Mouse (Mus musculus) embryonic facial prominence, embryonic 12.5 days (tissue): Measurements from ENCODE around the gene Kcnj6. TPM values are rescaled to one million over a fixed set of nuclear protein-coding genes. Genes with fewer than 3 reads are reported as not detected.

Source experiments
- ATAC-seq: fragments of 200-750 bp; cut with Nextera tagmentation; 2 replicates; pipeline ENCODE4 v1.8.0; 2017; ENCODE audit not compliant: insufficient number of reproducible peaks, insufficient read depth, low FRiP score, low TSS enrichment
- H3K27ac ChIP-seq: fragments of 300-500 bp; sonication (generic); 2 replicates; pipeline ENCODE4 v1.5.1; 2016; ENCODE audit warnings: mild to moderate bottlenecking
- H3K27me3 ChIP-seq: fragments of 300-500 bp; sonication (generic); 2 replicates; pipeline ENCODE4 v1.6.1; 2016; ENCODE audit warnings: mild to moderate bottlenecking, moderate library complexity
- H3K36me3 ChIP-seq: fragments of 300-500 bp; sonication (generic); 2 replicates; pipeline ENCODE4 v1.6.1; 2016; ENCODE audit warnings: mild to moderate bottlenecking
- H3K4me1 ChIP-seq: fragments of 300-500 bp; sonication (generic); 2 replicates; pipeline ENCODE4 v1.6.1; 2016
- H3K4me2 ChIP-seq: fragments of 300-500 bp; sonication (generic); replicated peaks from 2 replicates; pipeline ENCODE4 v1.6.1; 2016; ENCODE audit warnings: mild to moderate bottlenecking, moderate library complexity
- H3K4me3 ChIP-seq: fragments of 300-500 bp; sonication (generic); 2 replicates; pipeline ENCODE4 v1.5.1; 2016; ENCODE audit warnings: mild to moderate bottlenecking
- H3K9ac ChIP-seq: fragments of 300-500 bp; sonication (generic); 2 replicates; pipeline ENCODE4 v1.6.1; 2016; ENCODE audit warnings: mild to moderate bottlenecking, moderate library complexity
- H3K9me3 ChIP-seq: fragments of 300-500 bp; sonication (generic); 2 replicates; pipeline ENCODE4 v1.6.1; 2016; ENCODE audit warnings: mild to moderate bottlenecking, moderate library complexity
- WGBS: fragments of 180-500 bp; shearing (Covaris S2); methylation state at CpG from one replicate; pipeline ENCODE4 v1.1.7; 2016; 5-methylcytosine and 5-hydroxymethylcytosine counted together
- polyA plus RNA-seq: library from polyadenylated mRNA; unstranded; fragments of >200 nt; fragmentation: Nextera tagmentation; extraction: Ambion mirVana; gene quantifications from 2 replicates; pipeline ENCODE4 v1.2.1, GENCODE M21; 2016

The Kcnj6 gene
- polyA plus RNA-seq, 1 experiment from 2014 or later: 0.10 TPM

DNA sequence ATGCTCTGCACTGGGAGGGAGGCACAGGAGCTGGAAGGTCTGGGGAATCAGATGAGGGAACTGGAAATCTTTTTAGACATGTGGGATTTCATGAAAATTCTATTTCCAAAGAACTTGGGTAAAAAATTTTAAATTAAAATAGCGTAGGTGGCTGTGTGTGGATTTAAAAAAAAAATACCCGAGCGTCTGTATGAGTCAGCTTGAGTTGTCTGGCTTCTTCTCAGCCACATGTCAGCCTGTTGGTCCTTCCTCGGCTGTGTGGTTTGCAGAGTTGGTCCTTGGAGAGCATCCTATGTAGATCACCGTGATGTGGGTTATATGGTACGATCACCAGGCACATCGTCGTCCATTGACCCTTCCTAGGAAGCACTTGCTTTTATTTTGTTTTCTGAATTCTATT is 114.3 kb downstream of the Kcnj6 start:
- 80% methylated on average over 8 of the region's 8 CpGs for WGBS
- ATAC-seq: no peak

DNA sequence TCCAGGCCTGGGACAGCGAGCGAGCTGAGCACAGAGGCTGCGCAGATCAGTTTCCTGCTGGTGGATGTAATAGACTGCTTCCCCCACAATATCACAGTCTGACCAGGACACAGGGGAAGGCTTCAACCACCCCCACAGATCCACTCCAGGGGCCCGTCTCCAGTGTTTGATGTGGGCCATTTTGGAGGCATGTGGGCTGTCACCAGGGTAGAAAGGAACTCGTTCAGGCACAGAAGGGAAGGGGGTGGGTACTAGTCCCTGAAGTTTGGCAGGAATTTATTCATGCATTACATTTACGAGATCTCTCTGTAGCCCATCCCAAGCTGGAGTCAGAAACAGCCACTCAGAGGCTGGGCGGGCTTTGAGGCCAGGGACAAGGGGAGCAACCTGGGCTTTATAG is 115.4 kb downstream of the Kcnj6 start:
- no peak overlapping the region for H3K4me2 ChIP-seq
- H3K9me3 ChIP-seq: no peaks in the 10 kb centered on the region
- WGBS: 65% methylated on average over 7 of the region's 7 CpGs
- H3K4me1 ChIP-seq: peaks cover 5% of the 10 kb centered on the region
- H3K27me3 ChIP-seq: no peaks in the 10 kb centered on the region
- H3K27ac ChIP-seq: no peak overlapping the region
- no peak overlapping the region for H3K9ac ChIP-seq
- H3K36me3 ChIP-seq: no peaks in the 10 kb centered on the region
- H3K4me3 ChIP-seq: no peak overlapping the region
- no peak for ATAC-seq

More for the DNA sequence above, 114.3 kb downstream of the Kcnj6 start:
- H3K4me1 ChIP-seq: peaks cover 5% of the 10 kb centered on the region
- no peaks in the 10 kb centered on the region for H3K36me3 ChIP-seq
- no peaks in the 10 kb centered on the region for H3K27me3 ChIP-seq
- H3K9ac ChIP-seq: no peak overlapping the region
- H3K4me3 ChIP-seq: no peak overlapping the region
- H3K27ac ChIP-seq: no peak overlapping the region
- no peaks in the 10 kb centered on the region for H3K9me3 ChIP-seq
- H3K4me2 ChIP-seq: no peak overlapping the region

DNA sequence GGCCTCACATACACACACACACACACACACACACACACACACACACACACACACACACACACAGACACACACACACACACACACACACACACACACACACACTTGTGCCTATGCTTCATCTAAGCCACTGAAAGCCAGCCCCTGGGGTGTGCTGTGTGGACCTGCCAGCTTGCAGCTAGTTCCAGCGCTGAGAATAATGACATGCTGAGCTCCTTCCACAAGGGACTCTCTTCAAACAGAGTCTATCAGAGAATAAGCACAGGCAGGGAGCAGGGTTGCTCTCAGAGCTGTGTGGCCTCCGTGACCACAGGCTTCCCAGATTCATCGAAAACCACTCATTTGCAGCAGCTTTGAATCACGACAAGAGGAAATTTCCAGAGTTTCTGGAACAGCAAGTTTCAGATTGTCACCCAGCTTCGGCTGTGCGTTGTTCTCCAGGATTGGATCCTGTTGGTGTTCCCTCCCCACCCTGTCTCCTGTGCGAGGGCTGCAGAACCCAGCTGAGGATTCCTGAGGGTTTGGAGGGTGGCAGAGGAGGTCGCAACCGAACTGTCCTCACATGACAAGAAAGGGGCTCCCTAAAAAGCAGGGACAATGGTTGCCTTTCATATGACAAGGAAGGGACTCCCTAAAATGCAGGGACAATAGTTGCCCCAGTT is 124.8 kb downstream of the Kcnj6 start:
- no peaks in the 10 kb centered on the region for H3K36me3 ChIP-seq
- no peak for ATAC-seq
- H3K4me1 ChIP-seq: no peaks in the 10 kb centered on the region
- no peaks in the 10 kb centered on the region for H3K27me3 ChIP-seq
- no peak overlapping the region for H3K27ac ChIP-seq
- H3K4me2 ChIP-seq: no peak overlapping the region
- 40% methylated on average over 9 of the region's 9 CpGs for WGBS
- no peak overlapping the region for H3K9ac ChIP-seq
- H3K9me3 ChIP-seq: no peaks in the 10 kb centered on the region
- no peak overlapping the region for H3K4me3 ChIP-seq

DNA sequence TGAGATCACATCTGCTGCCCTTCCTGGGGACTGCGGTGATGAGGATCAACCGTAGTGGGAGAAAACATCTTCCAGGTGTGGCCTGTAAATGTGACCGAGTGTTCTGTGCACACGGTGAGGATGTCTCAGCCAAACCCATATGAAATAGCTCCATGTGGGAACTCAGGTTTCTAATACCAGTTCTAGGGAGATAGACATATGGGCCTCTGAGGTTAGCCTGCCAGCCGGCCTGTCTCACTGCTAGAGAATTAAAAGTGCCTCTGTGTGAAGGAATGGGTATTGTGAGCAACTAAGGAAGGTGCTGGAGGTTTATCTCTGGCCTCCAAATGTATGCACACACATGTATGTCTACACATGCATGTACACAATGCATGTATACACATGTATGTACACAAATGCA is 129.1 kb downstream of the Kcnj6 start:
- ATAC-seq: no peak

DNA sequence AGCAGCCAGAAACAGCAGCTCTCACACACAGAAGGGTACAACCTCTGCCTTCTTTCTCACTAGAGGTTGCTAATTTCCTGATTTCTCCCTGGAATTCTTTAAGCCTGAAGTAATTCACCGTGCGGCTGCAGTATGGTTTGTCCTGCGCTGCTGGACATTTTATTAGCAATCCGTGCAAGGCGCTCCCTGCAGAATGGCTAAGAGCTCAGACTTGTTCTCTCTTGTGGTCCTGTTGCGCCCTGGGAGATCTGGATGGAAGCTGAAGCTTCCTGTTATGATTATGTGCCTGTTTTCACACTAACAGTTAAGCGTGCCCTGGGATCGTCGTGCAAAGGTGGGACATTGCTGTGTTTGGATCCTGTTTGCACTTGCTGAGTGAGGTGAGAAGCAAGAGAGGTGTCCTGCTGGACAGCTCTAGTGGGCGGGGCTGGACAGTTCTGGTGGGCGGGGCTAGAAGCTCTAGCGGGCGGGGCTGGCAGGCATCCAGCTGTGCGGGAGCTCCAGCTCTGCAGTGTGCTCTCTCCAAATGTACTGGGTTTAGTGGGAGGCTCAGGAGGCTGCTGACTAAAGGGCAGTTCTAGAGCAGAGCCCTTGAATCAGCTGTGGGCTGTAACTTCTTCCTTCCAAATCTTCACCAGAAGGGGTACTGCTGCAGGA is 131.1 kb downstream of the Kcnj6 start:
- no peaks in the 10 kb centered on the region for H3K27me3 ChIP-seq
- WGBS: 46% methylated on average over 14 of the region's 14 CpGs

More for the DNA sequence above, 129.1 kb downstream of the Kcnj6 start:
- no peaks in the 10 kb centered on the region for H3K36me3 ChIP-seq
- 44% methylated on average over 5 of the region's 5 CpGs for WGBS
- no peak overlapping the region for H3K4me3 ChIP-seq
- H3K27ac ChIP-seq: no peak overlapping the region
- no peaks in the 10 kb centered on the region for H3K9me3 ChIP-seq
- H3K4me1 ChIP-seq: no peaks in the 10 kb centered on the region
- H3K4me2 ChIP-seq: no peak overlapping the region
- H3K27me3 ChIP-seq: no peaks in the 10 kb centered on the region
- no peak overlapping the region for H3K9ac ChIP-seq

DNA sequence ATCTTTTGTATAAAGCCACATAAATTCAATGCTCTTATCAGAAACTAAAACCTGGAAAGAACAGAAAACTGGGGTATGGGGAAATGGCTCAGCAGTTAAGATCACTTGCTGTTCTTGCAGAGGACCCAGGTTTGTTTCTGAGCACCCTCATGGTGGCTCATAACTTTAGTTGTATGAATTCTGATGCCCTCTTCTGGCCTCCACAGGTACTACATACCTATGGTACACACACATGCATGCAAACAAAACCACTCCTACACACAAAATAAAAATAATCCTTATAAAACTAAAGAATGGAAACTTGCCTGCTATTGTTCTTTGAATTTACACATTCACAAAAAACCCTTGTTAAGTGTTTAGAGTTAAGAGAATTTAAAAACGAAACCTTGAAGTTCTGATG is 131.7 kb downstream of the Kcnj6 start:
- ATAC-seq: no peak
- WGBS: 88% methylated on average over 1 of the region's 1 CpGs
- Histone ChIP-seq H3K4me2 (no peak overlapping the region), H3K4me1 (no peaks in the 10 kb centered on the region), H3K27me3 (no peaks in the 10 kb centered on the region), H3K27ac (no peak overlapping the region), H3K36me3 (no peaks in the 10 kb centered on the region), H3K4me3 (no peak overlapping the region), H3K9me3 (no peaks in the 10 kb centered on the region), H3K9ac (no peak overlapping the region)

More for the DNA sequence above, 131.1 kb downstream of the Kcnj6 start:
- Histone ChIP-seq H3K27ac (no peak overlapping the region), H3K4me3 (no peak overlapping the region), H3K4me1 (no peaks in the 10 kb centered on the region), H3K4me2 (no peak overlapping the region), H3K36me3 (no peaks in the 10 kb centered on the region), H3K9me3 (no peaks in the 10 kb centered on the region), H3K9ac (no peak overlapping the region)
- 0 out of 2 replicates have a peak, but pooled peaks have one; percentile 41 for ATAC-seq

DNA sequence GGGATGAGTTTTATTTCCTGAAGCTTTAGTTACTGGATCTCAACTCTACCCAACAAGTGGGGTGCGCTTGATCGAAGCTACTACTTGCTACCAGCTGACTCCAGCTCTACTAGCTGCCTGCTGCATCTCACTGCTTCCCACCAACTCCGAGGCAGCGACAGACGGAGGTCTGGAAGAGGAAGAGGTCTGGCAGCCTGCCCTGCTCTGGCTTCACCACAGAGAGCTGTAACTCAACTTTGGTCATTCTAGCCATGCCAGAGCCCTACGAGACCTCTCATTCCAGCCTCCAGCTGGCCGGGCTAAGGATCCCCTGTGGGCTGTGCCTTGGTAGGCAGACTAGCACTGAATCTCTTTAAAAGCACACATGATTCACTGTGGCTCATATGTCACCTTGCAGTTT is 132.4 kb downstream of the Kcnj6 start:
- no peak overlapping the region for H3K4me2 ChIP-seq
- no peaks in the 10 kb centered on the region for H3K27me3 ChIP-seq
- WGBS: 90% methylated on average over 7 of the region's 7 CpGs
- no peak overlapping the region for H3K4me3 ChIP-seq
- no peak overlapping the region for H3K9ac ChIP-seq
- no peaks in the 10 kb centered on the region for H3K36me3 ChIP-seq
- no peak for ATAC-seq
- no peaks in the 10 kb centered on the region for H3K9me3 ChIP-seq
- no peak overlapping the region for H3K27ac ChIP-seq
- no peaks in the 10 kb centered on the region for H3K4me1 ChIP-seq

DNA sequence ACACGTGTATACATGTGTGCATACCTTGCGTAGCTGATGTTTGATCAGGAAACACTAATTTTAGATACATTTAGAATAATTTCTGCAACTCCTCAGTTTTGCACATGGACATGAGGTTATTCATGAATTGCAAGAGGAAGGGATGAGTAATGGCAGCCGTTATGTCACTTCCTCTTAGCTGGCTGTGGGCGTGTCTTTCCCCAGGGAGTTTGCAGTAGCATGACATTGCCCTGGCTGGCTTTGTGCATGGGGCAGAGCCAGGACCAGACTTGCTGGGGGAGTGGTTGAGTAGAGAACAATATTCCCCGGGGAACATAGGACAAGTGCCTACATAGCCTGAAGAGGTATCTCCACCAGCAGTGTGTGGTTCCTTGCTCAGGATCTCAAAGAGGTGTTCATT is 134.0 kb downstream of the Kcnj6 start:
- Histone ChIP-seq H3K4me3 (no peak overlapping the region), H3K9me3 (no peaks in the 10 kb centered on the region), H3K27me3 (no peaks in the 10 kb centered on the region), H3K36me3 (no peaks in the 10 kb centered on the region), H3K9ac (no peak overlapping the region), H3K4me1 (no peaks in the 10 kb centered on the region), H3K4me2 (no peak overlapping the region), H3K27ac (no peak overlapping the region)
- WGBS: 92% methylated on average over 5 of the region's 5 CpGs
- no peak for ATAC-seq

DNA sequence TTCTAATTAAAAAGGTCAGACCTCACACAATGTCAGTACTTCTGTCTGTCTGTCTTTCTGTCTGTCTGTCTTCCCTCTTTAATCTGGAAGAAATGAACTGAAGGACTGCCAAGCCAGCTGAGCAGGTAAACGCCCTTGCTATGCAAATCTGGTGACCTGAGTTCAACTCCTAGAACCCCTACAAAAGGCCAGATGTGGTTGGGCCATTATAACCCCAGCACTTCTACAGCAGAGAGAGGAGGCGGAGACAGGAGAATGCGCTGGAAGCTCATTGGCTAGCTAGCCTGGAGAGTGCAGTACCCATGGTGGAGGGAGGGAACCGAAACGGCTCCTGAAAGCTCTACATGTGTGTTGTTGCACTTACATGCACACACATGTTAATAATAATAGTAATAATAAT is 141.5 kb downstream of the Kcnj6 start:
- Histone ChIP-seq H3K4me3 (no peak overlapping the region), H3K4me1 (no peaks in the 10 kb centered on the region), H3K36me3 (no peaks in the 10 kb centered on the region), H3K9me3 (no peaks in the 10 kb centered on the region), H3K4me2 (no peak overlapping the region), H3K27me3 (no peaks in the 10 kb centered on the region), H3K27ac (no peak overlapping the region), H3K9ac (no peak overlapping the region)
- WGBS: 89% methylated on average over 5 of the region's 5 CpGs
- no peak for ATAC-seq

DNA sequence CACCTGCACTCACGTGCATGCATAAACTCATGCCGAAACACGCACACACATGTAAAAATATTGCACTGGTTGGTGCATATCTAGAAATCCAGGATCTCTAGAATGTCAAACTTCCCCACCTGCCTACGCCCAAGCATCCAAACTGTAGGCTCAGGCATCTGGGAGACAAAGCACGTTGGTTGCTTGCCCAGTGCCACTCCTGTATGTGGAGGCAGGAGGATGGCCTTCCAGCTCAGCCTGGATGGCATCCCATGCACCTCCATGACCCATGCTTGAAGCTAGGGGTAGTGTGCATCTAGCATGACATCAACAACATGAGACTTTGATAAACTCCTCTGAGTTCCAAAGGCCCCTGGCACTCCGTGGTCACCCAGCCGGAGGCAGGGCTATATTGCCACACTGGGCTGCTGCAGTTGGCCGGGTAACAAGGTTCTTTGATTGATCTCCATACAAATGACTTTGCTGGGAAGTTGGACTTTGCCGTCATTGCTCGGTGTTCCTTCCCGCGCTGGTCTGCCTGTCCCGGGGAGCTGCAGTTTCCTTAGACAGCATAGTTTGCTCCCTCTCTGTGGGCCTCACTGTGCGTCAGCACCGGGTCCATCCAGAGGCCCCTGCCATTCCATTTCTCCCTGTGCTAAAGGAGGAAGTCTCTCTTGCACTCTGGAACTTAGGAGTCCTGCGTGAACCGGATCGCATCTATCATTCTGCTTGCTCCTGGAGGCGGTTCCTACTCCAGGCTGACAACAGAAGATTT is 144.9 kb downstream of the Kcnj6 start:
- H3K4me2 ChIP-seq: no peak overlapping the region
- no peaks in the 10 kb centered on the region for H3K27me3 ChIP-seq
- H3K9me3 ChIP-seq: no peaks in the 10 kb centered on the region
- H3K27ac ChIP-seq: no peak overlapping the region
- no peaks in the 10 kb centered on the region for H3K36me3 ChIP-seq
- ATAC-seq: no peak
- H3K9ac ChIP-seq: no peak overlapping the region
- whole genome bisulfite sequencing: 82% methylated on average over 19 of the region's 19 CpGs
- H3K4me3 ChIP-seq: no peak overlapping the region
- no peaks in the 10 kb centered on the region for H3K4me1 ChIP-seq

DNA sequence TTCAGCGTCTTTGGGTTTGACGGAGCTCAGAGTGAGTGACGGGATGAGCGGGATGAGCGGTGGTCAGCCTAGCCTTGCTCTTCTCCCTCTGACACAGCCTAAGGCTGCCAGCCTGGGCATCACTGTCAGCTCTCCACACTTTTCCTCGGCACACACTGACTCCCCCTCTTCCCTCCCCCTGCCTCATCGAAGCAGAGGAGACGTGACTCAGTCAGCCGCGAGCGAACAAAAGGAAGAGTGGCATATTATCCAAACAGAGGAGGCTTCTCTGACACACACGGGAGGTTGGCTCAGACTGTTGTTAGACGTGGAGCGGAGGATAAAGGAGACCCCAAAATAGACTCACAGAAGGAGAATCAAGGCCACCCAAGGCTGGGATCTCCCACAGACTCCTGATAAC is 147.1 kb downstream of the Kcnj6 start:
- ATAC-seq: no peak
- H3K9ac ChIP-seq: no peak overlapping the region
- H3K4me1 ChIP-seq: no peaks in the 10 kb centered on the region
- no peak overlapping the region for H3K4me2 ChIP-seq
- no peaks in the 10 kb centered on the region for H3K27me3 ChIP-seq
- 69% methylated on average over 14 of the region's 14 CpGs for WGBS
- no peak overlapping the region for H3K4me3 ChIP-seq
- H3K9me3 ChIP-seq: no peaks in the 10 kb centered on the region
- H3K27ac ChIP-seq: no peak overlapping the region
- H3K36me3 ChIP-seq: no peaks in the 10 kb centered on the region

DNA sequence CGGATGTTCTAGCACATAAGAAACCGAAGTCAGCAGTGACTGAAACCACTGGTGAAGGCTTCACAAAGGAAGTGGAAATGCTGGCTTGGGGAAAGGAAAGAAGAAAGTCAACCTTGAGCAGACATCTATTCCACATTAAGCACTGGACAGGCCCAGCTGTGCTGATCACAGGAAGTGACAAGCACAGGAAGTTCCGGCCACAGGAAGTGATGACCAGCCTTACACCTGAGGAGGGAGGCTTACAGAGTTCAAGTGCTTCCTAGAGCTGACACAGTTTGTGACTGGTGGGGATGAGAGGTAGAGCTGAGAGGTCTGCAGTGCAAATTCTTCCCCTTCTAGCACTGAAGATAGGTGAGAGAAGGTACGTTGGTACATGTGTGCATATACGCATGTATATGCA is 151.5 kb downstream of the Kcnj6 start:
- Histone ChIP-seq H3K9ac (no peak overlapping the region), H3K27ac (no peak overlapping the region), H3K4me1 (no peaks in the 10 kb centered on the region), H3K36me3 (no peaks in the 10 kb centered on the region), H3K27me3 (no peaks in the 10 kb centered on the region), H3K4me2 (no peak overlapping the region), H3K9me3 (no peaks in the 10 kb centered on the region), H3K4me3 (no peak overlapping the region)
- 85% methylated on average over 5 of the region's 5 CpGs for WGBS
- no peak for ATAC-seq
